Mouse (Mus musculus) c-Kit-positive CD71-positive TER-119-positive erythroid progenitor cells, embryonic 14.5 days (primary cell): ENCODE data around the gene Bcl2l10.
"Not testable (repeated sequence)": the region's sequence is repeated elsewhere in the genome, so short reads cannot be mapped to it uniquely, and the experiment has no call there.

Experiments used
- DNase-seq: peaks from one replicate; pipeline ENCODE4 v3.0.0-alpha.2; 2013; ENCODE audit warnings: low spot score

Bcl2l10 gene

DNA sequence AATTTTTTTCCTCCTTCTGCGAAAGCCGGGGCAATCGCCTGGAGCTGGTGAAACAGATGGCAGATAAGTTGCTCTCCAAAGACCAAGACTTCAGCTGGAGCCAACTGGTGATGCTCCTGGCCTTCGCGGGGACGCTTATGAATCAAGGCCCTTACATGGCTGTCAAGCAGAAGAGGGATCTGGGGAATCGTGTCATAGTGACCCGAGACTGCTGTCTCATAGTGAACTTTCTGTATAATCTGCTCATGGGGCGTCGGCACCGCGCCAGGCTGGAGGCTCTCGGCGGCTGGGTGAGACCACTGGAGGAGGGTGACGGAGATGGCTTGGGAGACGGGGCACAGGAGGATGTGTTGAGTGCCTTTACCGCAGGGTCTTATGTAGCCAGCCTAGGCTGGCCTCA is 508 bp downstream of the Bcl2l10 start:
- DNase-seq: no peak

DNA sequence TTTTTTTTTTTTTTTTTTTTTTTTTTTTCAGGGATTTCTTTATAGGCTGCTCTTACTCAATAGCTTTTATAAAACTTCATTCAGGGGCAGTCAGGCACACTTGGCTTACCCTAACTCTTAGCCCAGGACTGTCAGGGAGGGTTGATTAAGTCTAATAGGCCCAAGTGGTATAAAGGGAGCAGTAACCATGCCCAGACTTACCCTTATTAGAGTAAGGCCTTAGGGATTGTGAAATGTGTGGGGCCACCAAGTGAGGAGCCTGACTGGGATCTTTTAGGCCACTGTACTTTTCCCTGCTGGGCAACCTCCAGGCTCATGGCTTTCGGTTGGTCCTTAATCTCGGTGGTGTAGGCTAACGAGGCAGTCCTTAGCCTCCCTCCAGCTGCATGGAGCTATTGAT is 1.1 kb downstream of the Bcl2l10 start:
- DNase-seq: no peak

DNA sequence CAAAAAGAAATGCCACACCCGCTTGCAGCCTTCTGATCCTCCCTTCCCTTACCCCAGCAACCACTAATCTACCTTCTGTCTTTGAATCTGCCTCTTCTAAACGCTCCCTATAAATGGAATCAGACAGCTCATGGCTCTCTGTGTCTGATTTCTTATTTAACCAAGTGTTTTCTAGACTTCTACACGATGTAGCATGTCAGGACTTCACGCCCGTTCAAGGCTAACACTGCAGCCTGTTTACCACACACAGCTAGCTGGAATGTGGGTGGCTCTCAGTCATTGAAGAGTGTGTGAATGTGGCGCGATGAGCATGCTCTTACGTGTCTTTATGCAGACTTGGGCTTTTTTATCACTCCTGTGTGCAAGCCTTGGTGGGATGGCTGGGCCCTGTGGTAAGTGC is 5.5 kb downstream of the Bcl2l10 start:
- no peak for DNase-seq

DNA sequence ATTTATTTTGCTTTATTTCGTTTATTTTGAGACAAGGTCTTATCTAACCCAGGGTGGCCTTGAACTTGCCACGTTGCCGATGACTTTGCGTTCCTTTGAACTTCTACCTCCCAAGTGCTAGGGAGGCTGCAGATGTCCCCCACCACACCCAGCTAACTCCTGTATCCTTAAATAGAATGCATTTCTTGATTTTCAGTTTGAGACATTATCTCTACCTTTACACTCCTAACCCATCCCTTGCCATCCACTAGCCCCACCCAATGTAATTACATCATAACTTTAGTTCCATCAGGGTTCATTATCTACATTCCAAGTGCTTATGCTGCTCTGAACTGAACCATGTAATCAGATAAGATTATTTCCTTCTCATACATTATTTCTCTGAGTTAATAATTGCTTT is 8.2 kb downstream of the Bcl2l10 start:
- DNase-seq: peak; percentile 18

DNA sequence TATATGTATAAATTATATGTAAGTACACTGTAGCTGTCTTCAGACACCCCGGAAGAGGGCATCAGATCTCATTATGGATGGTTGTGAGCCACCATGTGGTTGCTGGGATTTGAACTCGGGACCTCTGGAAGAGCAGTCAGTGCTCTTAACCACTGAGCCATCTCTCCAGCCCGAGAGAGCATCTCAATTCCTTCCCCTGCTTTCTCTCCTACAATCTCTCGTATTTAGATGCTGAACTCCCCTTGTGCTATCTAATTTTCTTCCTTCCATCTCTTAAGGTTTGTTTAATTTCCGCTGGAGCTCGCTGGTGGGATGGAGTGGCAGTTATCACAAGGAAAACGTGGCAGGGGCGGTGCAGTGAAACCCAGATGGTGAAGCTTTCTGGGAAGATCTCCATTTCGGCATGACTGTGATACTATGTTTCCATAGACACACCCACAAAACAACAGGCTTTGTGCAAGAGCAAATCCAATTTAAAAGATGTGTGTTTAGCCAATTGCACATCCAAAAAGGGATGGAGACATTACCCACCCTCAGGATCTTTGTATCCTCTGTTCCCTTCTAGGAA is 9.6 kb downstream of the Bcl2l10 start:
- no peak for DNase-seq

DNA sequence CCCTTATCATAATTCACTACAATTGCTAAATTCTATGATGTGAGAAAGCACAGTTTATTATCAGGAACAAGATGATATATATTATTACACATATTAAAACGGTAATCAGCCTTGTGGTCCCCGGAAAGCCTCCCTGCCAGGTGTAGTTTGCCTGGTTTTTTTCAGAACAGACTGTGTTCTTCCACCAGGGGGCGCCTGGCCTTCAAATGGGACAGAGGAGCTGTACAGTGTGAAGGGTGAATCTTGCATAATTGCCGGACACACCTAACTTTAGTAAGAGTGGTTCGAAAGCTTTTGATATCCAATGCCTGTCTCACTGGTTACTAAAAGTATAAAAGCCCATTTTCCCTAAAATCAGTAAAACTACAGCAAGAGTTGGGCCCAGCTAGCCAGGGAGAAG is 14.1 kb downstream of the Bcl2l10 start:
- peak; percentile 68 for DNase-seq

DNA sequence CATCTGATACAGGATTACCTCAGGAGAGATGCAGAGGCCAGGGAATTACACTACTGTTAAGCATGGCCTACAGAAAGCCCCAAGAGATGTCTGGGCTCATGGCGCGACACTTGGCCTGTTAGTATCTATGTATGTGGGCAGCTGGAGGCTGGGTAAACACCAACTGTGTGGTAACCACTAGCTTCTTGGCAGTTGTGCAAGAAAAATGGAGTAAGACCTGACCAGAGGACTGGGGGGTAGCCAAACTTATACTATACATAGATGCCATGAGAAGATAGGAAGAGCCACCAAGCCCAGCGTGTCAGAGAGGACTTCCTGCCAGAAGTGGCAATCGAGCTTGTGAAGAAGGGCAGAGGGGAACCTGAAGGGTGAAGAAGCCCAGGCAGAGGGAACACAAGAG is 14.6 kb downstream of the Bcl2l10 start:
- DNase-seq: no peak

DNA sequence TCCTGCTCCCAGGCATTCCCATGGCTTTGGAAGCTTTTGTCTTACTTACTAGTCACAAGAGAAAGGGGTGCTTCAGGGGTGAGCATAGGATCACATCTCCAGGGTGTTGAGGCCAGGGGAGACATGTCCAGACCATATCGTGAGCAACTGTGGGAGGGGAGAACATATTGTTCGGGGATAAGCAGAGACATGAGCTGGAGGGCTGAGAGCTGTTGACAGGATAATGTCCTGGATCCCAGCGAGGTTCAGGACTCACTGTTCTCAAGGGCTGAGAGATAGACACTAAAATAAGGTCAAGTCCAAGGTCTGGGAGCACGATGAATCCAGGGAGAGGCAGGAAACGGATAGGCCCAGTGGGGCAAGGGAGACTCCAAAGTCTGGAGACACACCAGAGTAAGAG is 15.4 kb downstream of the Bcl2l10 start:
- no peak for DNase-seq

DNA sequence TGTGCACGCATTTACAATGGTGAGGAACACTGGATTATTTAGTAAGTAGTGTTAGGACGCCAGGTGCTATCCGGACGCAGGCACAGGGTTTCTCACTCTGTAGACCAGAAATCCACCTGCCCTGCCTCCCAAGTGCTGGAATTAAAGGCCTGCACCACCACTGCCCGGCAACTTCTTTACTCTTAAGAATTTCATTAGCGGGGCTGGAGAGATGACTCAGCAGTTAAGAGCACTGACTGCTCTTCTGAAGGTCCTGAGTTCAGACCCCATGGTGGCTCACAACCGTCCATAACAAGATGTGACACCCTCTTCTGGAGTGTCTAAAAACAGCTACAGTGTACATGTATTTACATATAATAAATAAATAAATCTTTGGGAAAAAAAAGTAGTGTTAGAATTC is 16.1 kb downstream of the Bcl2l10 start:
- not testable (repeated sequence) for DNase-seq

DNA sequence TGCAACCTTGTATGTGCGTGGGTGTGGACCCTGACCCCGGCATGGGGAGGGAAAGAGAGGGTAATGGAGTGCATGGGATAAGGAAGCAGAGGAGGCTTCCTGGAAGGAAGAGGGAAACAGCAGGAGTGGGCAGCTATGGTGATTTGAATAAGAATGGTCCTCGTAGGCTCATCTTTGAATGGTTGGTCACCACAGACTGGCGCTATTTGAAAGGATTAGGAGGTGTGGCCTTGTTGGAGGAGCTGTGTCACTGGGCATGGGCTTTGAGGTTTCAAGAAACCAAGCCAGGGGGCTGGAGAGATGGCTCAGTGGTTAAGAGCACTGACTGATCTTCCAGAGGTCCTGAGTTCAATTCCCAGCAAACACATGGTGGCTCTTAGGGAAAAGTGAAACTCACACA is 17.6 kb downstream of the Bcl2l10 start:
- DNase-seq: no peak

DNA sequence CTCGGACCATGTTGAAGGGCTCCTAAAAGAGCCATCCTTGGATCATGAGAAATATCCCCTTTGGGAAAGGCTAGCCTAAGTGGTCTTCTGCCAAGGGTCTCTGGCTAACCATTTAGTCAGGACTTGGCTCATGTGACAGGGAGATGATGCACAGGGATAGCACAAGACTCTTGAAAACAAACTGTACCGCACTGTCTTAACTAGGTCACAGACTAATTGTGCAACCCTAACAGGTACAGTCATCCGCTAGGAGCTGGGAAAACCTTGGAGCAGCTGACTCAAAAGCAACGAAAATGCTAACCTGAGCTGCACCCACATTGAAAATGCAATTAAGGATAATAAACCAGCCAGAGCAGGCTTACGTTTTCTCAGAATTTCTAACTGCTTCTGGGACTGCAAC is 18.6 kb downstream of the Bcl2l10 start:
- no peak for DNase-seq

DNA sequence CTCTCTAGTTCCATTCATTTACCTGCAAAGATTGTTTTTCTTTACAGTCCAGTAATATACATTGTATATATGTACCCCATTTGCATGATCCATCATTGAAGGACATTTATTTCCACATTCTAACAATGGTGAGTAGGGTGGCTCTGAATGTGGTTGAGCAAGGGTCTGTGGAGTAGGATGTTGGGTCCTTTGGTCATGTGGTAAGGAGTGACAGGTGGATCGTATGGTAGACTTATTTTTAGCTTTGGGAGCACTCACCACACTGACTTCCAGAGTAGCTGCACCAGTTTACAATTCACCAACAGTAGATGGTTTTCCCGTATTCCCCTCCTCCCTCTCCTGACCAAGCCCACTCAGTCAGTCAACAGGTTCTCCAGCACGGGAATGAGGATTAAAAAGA is 21.2 kb downstream of the Bcl2l10 start:
- no peak for DNase-seq

DNA sequence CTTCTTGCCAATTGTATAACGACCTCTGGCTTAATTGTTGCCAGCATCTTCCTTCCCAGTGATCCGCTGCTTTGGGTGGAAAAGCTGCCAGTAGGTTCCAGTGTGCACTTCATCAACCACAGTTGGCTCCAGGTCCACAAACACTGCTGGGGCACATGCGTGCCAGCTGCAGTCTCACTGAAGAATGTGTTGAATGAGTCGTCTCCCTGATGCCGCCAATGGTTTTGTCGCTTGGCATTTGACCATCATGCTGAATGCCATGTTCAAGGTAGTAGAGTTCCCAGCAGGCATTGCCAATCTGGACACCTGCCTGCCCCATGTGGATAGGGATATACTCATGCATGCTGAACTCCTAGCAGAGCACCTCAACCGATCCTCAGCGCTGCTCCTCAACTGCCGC is 28.0 kb downstream of the Bcl2l10 start:
- DNase-seq: no peak

DNA sequence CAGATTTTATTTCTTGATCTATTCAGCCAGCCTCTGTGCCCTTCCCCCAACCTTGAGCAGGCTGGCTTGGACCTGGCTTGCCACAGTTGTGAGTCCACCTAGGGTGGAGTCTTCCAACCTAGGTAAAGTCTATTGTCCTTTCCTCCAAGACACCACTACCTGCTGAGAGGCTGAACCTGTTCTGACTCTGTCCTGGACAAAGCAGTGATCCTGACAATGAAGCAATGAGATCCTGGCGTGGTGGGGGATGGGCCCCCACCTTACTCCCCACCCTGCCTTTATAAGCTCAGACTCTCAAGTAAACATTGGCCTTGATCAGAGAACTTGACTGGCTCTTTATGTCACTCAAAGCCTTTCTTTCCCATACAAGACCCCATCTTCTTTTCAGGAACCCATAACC is 28.9 kb downstream of the Bcl2l10 start:
- DNase-seq: no peak

DNA sequence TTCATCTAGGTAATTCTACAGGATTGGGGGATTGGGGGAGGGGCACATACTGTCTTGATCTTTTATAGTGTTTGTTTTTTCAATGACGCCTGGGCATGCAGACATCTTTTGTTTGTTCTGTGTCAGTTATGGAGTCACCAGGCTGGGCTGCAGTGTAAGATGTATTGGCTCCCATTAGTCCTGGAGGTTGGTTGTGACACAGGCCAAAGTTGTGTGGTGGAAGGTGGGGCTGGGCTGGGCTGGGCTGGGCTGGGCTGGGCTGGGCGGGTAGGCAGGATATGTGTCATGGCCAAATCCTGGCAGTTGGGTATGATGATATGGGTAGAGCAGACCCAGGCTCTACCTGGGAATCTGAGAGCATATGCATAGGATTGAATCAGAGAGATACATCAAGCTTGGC is 31.2 kb downstream of the Bcl2l10 start:
- no peak for DNase-seq

DNA sequence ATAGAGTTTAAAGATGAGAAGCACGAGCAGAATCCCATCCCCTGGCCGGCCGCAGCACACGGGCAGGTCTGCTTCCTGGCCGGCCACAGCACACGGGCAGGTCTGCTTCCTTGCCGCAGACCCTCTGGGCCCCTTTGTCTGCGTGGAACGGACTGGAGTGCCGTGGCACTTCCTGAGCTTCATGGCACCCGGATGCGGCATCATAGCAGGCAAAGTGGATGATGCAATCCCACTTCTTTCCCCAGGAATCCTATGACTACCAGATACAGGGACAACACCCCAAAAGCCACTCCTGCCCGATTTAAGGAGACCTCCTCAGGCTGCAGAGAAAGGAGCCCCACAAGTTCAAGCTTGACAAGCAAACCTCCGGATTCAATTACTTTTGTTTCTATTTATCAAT is 35.3 kb downstream of the Bcl2l10 start:
- no peak for DNase-seq

DNA sequence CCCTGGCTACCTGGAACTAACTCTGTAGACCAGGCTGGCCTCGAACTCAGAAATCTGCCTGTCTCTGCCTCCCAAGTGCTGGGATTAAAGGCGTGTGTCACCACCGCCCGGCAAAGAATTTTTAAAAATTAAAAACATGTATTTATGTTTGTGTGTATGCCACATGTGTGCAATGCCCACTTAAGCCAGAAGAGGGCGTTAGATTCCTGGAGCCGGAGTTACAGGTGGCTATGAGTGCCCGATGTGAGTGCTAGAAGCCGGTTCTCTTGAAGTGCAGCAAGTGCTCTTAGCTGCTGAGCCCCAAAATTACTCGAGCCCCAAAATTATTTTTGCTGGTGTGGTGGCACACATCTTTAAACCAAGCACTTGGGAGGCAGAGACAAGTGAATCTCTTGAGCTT is 36.2 kb downstream of the Bcl2l10 start:
- no peak for DNase-seq

DNA sequence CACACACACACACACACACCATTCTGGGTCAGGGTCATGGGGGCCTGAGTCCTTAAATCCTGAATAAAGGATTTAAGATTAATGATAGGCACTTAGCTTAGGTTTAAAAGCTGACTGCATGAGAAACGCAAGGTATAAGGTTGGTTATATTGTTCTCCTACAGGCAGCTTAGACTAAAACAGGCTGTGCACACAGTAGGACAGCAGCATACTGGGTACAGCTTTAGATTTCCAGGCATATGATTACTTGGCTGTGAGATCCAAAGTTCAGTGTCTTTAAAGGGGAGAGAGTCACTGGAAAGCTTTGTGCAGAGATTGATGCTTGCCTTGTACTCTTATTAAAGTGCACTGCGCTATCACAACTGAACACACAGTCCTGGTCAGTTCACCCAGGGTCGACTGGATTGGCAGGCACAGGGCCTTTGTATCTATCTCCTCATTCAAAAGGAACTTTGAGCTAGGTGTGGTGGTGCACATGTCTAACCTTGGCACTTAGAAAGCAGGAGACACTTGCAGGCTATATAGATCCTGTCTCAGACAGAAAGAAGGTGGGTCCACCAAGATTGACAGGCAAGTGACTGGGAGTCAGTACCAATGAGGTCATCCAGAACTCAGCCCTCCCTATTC is 36.9 kb downstream of the Bcl2l10 start:
- DNase-seq: no peak

DNA sequence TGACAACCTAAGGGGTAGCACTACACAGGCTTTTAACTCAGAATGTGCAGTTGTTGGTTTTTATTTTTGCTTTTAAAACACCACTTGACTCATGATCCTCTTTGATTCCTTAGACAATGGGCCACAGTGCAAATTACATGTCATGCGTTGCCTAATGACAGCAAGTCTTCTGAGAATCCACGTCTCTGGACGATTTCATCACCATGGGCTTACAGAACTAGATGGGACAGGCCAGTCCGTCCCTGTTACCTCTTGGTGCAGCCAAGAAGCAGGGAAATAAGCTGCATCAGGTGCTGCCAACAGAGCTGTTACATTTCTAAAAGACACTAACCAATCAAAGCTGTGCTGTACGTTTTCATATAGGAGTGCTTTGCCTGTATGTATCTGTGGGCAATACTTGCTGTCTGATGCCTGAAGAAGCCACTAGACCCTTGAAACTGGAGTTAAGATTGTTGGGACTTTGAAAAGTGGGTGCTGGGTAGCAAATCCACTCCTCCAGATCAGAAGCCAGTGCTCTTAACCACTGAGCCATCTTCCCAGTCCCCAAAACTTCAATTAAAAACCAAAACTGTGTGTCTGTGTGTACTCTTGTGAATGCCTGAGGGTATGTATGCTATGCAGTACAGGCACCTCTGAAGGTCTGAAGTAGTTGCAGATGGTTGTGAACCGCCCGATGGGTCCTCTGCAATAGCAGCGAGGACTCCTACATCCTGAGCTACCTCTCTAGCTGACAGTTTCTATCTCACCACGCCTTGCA is 37.8 kb downstream of the Bcl2l10 start:
- DNase-seq: no peak

DNA sequence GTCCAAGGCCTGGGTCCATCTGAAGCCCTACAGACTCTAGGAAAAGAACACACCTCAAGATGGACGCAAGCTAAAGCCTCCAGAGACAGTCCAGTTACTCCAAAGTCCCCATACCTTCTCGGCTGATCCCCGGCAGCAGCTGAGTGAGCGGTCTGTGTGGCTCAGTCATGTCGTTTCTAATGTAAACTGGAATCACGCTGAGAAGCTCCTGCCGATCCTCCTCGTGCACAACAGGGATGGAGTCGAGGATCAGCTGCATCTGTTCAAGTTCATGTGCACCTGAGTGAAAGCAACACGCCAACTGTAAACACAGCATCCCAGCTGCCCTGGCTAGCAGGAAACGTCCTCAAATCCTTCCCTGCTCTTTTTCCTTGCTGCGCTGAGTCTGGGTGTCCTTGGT is 45.7 kb downstream of the Bcl2l10 start:
- DNase-seq: no peak

DNA sequence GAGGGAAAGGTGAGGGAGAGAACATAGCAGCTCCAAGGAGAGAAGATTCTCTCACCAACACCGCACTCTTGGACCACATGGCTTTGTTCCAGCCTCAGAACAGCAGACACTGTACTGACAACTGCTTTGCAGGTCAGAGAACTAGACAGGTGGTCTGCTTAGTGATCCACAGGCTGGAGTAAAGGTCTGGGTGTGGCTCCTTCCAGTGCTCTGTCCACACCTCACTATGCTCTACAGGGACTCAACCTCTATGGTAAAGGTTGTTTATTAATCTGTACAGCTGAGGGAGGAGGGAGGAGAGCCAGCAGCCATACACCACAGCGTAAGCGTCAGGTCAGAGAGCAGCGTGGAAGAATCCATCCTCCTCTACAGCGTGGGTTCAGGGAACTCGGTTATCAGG is 48.4 kb downstream of the Bcl2l10 start:
- DNase-seq: no peak

DNA sequence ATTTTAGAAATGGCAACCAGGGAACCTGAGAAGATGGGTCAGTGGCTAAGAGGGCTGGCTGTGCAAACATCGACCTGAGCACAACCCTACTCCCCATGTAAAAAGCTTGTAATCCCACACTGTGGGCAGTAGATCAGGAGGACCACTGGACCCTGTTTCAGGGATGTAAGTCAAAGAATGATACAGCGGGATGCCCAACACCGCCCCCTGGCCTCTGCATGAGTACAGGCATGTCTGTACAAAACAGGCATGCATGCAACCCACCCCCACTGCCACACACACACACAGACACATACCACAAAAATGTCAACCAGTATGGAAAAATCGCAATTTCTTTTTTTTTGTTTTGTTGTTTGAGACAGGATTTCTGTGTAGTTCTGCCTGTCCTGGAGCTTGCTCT is 51.5 kb downstream of the Bcl2l10 start:
- DNase-seq: no peak

DNA sequence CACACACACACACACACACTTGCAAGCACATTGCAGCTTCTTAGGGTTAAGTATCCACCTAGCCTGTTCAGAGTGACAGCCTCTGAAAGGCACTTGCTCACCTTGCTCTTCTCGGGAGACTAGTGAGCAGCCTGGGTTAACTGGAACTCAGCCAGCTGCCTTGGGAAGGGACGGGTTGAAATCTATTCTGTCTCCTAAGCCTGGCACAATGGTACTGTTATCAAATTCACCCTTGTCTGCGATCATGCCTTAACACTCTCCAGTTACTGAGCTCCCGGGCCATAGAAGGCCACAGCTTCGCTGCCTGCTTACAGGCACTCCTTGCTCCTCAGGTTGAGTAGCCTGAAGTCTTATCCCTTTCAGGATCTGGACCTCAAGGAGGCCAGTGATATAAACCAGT is 53.1 kb downstream of the Bcl2l10 start:
- DNase-seq: no peak
